Mouse (Mus musculus) skeletal muscle tissue, adult 2 months (tissue): Measurements from ENCODE around the gene Prkca.

Source experiments
- DNase-seq: peaks from one replicate; pipeline ENCODE4 v3.0.0-alpha.2; 2012; ENCODE audit warnings: low read depth, low spot score

Gene Prkca

GRCm38 (mm10) chr11:108070038-108070437 is 273.7 kb downstream of the Prkca start:
- DNase-seq: no peak

DNA sequence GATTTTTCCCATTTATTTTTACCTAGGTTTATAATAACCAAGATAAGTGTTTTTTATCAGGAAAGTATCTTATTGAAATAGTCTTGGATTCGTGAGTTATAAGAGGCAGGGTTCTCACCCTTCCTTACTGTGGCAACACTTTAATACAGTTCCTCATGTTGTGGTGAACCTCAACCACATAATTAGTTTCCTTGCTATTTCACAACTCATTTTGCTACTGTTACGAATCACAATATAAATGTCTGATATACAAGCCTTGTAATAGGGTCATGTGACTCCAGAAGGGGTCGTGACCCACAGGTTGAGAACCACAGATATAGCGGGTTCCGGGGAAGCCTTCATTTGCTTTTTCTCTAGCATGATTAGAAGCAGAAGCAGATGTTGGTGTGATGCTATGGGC is 275.3 kb downstream of the Prkca start:
- DNase-seq: no peak

- no peak for DNase-seq
Measured at GRCm38 (mm10) chr11:108067161-108067560, 276.6 kb downstream of the Prkca start.

DNA sequence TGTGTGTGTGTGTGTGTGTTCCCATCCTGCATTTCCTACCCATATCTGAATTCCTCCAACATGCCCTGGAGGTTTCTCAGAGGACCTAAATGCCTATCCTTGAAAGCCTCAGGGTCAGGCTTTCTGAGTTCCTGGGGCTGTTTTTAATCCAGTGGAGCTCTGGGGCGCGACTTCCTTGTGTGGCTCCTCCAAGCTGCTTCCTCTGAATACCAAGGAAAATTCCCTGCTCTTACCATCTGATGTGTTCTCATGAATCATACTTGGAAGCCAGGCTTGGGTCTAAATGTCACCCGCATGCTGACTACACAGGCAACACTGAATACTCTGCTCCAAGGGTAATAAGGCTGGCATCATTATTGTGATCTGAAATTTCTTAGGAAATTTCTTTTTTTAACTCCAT is 279.3 kb downstream of the Prkca start:
- DNase-seq: peak; percentile 57

GRCm38 (mm10) chr11:108063096-108063495 is 280.6 kb downstream of the Prkca start:
- no peak for DNase-seq

- DNase-seq: peak; percentile 87
Measured at GRCm38 (mm10) chr11:108061571-108062479, 281.9 kb downstream of the Prkca start.

DNA sequence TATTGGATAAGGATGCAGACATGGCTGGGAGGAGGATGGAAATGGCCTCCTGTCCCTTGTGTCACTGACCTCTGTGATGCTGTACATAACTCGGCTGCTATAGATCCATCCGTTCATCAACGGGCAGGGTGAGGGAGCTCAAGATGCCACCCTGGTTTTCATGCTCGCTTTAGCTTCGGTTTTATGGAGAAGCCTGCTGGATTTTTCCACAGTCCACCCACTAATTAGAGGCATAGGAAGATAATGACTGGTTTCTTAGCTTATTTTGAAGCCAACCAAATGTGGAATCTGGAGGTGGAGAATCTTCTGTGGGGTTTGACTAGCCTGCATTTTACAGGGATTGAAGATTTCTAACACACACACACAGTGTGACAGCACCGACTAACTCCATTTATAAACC is 286.6 kb downstream of the Prkca start:
- no peak for DNase-seq

- DNase-seq: no peak
Measured at GRCm38 (mm10) chr11:108054647-108055046, 289.1 kb downstream of the Prkca start.

DNA sequence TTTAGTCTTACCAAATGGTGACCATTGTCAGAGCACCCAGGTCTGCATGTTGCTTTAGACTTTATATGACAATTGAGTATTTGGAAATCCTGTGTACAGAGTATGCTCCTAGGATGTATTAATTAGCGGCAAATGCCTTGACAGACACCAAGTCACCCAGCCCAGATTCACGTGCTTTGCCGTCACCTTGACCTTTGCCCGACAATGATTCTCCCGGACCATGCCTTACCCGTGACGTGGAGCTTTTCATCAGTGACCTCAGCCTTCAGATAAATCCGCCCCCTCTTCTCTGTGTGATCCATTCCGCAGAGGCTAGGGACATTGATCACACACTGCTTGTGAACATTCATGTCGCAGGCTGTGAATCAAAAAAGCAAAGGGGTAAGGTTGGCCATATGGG is 290.0 kb downstream of the Prkca start:
- DNase-seq: no peak

DNA sequence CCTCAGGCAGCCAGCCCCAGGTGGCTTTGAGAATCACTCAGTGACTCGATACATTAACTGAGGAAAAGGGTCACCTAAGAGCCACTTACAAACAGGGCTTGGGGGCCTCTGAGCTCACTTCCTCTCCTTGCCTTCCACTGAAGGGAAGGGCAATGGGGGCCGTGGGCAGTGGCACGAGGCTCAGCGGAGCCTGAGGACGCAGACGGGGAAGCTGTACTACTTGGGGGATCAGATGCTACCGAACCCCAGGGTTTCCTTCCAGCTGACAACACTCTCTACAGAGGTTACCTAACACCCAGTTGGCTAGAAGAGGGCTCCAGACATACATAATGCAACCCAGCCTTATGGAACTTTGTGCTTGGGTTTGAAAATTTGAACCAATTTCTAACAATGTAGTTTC is 302.1 kb downstream of the Prkca start:
- no peak for DNase-seq

DNA sequence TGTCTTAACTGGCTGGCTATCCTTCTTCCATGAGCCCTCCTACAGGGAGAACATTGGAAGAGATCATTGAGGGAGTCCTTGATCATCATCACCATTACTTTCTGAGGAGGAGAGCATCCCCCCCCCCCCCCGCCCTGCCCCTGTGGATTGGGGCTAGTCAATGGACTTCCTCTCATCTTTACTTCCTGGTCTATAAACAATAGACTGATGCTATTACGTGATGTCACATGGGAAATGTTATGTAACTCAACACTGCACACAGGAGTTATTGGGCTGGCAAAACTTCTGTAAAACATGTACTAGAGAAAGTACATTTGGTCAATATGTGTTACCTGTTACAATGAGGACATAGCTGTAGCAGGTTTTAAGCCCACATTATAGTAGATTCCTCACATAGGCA is 302.9 kb downstream of the Prkca start:
- DNase-seq: no peak

DNA sequence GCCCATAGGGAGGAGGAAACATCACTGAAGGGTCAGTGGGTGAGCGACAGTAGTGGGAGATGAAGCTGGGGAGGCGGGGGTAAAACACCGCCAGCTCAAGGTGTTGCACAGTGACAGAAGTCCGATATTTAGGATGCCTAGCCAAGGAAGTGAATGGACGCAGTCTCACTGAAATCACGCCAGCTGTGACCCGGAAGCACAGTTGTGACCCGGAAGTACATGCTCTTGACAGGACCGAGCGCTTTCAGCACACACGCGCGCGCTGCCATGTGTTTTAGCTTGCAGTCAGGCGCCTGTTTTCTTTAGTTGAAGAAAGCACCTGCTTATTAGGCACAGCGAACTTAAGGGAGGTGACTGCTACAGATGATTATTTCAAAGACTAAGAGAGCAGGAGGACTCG is 304.0 kb downstream of the Prkca start:
- DNase-seq: no peak

DNA sequence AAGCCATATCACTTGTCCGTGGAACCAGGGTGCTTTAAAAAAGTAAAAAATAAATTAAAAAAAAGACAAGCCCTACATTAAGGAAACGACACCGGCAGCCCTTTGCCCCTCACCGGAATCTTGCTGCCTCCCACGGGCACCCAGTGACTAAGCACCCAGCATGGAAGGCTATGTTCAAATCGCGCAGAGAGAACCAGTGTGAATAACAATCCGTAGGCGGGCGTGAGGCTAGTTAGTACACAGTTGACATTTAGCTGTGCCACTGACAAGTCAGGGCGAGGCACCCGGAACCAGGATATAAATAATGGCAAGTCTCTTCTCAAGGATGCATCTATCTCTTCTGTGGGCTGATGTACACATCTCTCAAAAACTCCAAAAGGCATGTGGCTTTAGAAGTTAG is 304.7 kb downstream of the Prkca start:
- no peak for DNase-seq

DNA sequence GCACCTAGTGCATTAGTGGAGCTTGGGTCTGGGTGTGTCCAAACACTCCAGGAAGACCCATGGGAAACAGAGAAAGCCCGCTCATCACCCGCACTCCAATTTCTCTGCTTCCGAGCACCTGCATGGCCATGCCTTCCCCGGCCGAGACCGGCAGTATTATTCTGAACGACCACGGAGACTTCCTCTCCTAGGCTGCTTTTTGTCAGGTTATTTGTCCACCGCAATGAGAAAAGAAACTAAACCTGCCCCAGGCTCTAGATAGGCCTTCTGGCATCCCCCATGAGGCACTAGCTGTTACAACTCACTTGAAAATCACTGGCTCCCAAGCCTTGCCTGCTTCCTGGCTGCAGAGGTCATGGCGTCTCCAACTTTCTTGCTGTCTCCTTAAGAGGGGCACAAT is 307.4 kb downstream of the Prkca start:
- no peak for DNase-seq

- no peak for DNase-seq
Measured at GRCm38 (mm10) chr11:108035761-108036160, 308.0 kb downstream of the Prkca start.

DNA sequence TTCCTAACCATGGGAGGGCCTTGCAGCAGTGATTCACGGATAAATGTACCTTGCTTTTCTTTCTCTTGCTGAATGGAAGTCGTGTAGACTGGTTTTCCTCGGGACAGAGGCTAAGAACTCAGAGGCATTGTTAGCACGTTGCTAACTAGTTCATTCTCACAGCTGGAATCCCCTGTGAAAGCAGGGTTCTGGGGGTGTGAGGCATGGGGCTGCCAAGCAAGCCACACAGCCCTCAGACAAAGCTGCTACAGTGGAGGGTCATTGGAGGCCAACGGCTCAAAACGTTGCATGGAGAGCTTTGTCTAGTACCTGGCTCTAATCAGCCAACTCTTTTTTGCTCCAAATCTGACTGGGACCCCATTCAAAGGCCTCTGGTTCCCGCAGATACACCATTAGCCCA is 309.4 kb downstream of the Prkca start:
- no peak for DNase-seq

DNA sequence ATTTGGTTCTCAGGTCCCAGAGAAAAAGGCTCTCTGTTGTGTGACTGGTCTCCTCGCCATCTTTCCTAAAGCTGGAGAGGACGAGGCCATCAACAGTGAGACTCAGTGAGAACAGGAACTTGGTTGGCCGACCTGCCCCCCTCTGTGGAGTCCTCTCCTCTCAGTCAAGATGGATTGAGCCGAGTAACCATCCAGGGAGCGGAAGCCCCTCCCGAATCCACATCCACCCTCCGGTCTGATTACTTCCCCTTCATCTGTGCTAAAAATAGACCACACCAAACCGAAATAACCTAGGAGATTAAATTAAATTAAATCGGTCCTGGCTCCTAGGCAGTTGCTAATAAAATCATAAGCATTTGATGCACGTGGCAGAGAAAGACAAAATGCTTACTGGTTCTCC is 311.2 kb downstream of the Prkca start:
- no peak for DNase-seq

GRCm38 (mm10) chr11:108030956-108031604 is 312.6 kb downstream of the Prkca start:
- DNase-seq: peak; percentile 52

DNA sequence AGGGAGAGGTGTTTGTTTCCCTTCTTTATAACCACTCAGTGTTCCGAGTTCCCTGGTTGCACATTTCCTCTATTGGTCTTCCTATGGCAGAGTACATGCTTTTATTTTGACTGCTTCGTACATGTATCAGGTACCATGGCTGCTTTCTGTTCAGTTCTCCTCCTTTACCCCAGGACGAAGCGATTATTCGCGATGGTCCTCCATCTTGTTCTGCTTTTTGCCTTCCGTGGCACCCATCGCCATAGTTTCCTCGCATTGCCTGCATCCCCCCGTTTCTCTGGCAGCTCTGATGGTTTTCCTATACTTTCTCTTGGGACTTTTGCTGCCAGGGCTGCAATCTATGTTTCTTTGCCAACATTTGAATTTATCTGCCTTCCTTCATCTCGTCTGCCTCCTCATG is 314.4 kb downstream of the Prkca start:
- DNase-seq: no peak

GRCm38 (mm10) chr11:108028398-108028797 is 315.3 kb downstream of the Prkca start:
- DNase-seq: no peak

DNA sequence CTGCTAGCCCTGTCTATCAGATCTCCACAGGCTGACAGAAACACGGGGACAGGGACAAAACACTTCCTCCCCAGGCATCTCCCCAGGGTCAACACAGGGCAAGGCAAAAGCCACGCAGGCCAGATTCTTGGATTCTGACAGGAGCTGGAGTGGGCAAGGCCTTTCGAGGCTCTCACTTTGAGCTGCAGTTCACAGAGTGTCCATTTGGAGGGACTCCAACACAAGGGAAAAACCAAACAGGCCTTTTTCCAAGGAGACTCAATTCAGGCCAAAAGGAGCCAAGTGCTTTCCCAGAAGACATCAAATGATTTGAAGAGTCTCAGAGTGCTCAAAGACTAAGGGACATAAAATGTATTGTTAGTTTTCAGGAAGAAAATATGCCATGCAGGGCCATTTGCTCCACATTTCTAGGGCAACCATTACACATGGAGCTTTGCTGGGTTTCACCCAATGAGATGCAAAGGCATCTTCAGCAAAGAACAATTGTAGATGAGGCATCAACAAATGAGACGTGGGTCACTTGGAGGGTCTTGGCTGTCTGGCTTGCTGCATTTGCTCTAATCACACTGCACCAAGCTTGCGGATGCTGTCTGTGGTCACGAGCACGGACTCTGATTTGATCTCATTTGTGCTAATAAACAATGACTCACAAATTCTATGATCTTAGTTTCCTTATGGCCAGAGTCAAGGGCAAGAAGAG is 317.9 kb downstream of the Prkca start:
- DNase-seq: peak; percentile 64

- peak; percentile 87 for DNase-seq
Measured at GRCm38 (mm10) chr11:108023188-108023587, 320.5 kb downstream of the Prkca start.
